Mouse (Mus musculus) heart, adult 9 months (tissue): ENCODE measurements around the gene Fzr1.

Experiments used
- DNase-seq, 2 experiments: peaks; one replicate each; pipeline ENCODE4 v3.0.0; 2022; ENCODE audit warnings: low spot score in 2 of 2

Gene Fzr1

GRCm38 (mm10) chr10:81402227-81402765, 24.0 kb upstream of the Fzr1 start:
- DNase-seq = no peak

- DNase-seq = peak; percentile 85 to 87
Observed at GRCm38 (mm10) chr10:81401521-81402226, 23.4 kb upstream of the Fzr1 start.

- no peak for DNase-seq
Observed at GRCm38 (mm10) chr10:81401205-81401520, 22.8 kb upstream of the Fzr1 start.

- no peak for DNase-seq
Observed at GRCm38 (mm10) chr10:81400371-81401204, 22.3 kb upstream of the Fzr1 start.

- DNase-seq = no peak
Observed at GRCm38 (mm10) chr10:81399798-81400308, 21.5 kb upstream of the Fzr1 start.

DNA sequence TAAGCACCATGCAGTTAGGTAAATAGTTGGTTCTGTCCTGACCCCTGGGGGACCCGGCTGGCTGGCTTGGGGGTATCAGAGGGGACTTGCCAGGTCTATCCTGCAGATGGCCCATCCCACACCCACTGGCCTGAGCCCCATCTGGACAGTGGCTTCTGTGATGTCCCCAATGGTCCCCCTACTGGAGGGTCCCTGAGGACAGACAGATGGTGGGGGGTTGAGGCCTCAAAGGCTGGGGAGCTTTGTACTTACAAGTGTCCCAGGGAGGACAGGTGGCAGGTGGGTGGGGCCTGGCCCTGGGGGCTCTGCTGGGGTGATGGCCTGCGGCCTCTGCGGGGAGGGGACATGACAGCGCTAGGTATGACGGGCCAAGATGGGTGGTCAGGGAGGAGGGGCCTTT, 21.0 kb upstream of the Fzr1 start:
- DNase-seq = no peak

DNA sequence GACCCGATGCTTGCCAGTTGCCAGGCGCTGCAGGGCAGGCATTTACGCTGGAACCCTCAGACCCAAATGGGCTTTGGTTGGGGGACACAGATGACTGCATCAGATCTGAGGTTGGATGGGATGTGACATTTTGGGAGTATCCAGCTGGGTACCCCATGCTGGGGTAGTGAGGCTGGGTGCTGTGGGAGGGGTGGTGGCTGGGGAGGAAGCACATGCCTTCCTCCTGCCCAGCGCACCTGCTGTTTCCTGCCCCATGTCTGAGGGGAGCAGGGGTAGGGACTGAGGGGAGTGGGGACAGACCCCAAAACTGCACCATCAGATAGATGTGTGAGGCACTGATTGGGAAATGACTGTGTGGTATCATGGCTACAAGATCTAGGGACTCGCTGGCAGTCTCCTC, 18.4 kb upstream of the Fzr1 start:
- no peak for DNase-seq

DNA sequence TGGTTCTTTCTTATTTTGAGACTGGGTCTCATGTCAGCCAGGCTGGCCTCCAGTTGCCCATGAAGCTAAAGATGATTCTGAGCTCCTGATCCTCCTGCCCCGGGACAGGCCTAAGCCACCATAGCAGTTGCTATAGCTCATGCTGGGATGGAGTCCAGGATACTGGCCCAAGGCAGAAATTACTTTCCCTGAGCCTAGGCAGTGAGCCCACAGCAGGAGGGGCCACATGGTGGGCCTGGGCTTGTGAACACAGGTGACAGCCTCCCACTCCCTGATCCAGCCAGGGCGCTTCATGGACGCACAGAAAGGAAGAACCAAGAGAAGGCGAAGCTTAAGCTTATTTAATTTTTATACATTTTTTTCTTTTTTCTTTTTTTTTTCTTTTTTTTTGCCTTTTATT, 17.5 kb upstream of the Fzr1 start:
- no peak for DNase-seq

DNA sequence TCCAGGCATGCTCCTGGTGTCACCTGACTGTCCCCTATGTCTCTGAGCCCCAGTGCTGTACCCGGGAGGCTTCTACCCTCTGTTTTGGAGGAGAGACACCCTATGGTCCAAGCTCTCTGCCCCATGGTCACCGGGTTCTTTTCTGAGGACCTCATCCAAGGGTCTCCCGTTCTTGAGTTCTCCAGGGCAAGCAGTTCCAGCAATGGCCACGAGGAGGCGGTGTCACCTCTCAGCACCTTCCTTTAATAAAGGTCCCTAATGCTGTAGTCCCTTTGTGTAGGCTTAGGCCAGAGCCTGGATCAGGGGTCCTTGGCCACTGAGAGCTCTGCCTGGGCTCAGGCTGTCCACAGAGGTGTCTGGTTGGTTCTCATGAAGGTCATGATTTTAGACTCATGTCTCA, 16.8 kb upstream of the Fzr1 start:
- no peak for DNase-seq

- no peak for DNase-seq
Observed at GRCm38 (mm10) chr10:81393456-81394063, 15.2 kb upstream of the Fzr1 start.

- no peak for DNase-seq
Observed at GRCm38 (mm10) chr10:81392781-81393185, 14.5 kb upstream of the Fzr1 start, which contains the start of gene Smim24. Gene Smim24, plus strand, starts transcription at chr10:81393051.

- no peak for DNase-seq
Observed at GRCm38 (mm10) chr10:81392270-81392669, 14.0 kb upstream of the Fzr1 start.

DNA sequence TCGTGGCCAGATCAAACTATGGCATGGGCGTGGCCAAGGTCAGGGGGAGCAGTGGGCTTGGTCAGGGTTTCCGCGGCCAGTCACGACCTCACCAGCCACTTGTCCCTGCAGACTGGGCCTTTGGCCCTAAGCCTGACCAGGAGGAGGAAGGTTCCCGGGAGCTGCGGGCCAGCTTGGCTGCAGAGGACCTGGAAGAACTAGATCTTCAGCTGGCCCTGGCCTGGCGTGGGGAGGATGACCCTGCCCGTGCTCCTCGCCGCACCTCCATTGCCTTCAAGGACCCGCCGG, 12.3 kb upstream of the Fzr1 start:
- no peak for DNase-seq

DNA sequence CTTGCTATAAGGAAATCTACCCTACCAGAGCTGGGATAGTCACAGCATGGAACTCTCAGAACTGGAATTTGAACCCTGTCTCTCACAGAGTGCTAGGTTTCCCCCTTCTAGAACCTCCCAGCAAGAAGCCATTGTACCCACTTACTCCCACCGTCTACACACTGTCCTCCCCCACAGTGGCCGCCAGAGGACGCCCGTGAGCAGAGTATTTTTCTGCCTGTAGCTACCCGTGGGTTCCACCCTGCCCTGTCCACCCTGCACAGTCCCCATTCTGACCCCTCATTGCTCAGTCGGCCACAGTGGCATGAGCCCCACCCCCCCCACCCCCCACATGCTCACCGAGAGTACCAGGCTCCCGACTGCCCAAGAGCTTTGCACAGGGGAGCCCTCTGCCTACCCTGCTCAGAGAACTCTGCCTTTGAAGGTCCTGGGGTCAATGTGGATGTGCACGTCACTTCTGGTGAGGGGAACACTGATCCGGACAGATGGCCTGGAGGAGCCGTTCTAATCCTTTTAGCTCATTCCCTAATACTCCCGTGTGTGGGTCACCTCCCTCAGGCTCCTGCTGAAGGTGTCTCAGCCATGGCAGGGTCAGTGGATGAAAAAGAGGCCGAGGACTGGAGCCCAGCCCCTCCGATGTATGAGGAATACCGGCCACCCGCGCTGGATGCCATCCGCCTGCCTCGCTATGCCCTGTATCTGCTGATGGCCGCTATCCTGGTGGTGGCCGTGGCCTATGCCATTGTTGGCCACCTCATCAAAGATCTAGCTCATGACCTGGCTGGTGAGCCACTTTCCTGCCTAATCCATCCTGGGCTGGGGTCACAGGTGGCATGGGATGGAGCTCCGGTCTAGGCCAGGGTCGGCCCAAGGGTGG, 11.7 kb upstream of the Fzr1 start:
- peak in 1 of 2 experiments; percentile 59 for DNase-seq

- DNase-seq = no peak
Observed at GRCm38 (mm10) chr10:81389373-81389772, 11.1 kb upstream of the Fzr1 start.

GRCm38 (mm10) chr10:81388505-81389055, 10.3 kb upstream of the Fzr1 start, which contains the start of gene Gm48552:
Gene Gm48552, plus strand, starts transcription at chr10:81389005.
- no peak for DNase-seq

DNA sequence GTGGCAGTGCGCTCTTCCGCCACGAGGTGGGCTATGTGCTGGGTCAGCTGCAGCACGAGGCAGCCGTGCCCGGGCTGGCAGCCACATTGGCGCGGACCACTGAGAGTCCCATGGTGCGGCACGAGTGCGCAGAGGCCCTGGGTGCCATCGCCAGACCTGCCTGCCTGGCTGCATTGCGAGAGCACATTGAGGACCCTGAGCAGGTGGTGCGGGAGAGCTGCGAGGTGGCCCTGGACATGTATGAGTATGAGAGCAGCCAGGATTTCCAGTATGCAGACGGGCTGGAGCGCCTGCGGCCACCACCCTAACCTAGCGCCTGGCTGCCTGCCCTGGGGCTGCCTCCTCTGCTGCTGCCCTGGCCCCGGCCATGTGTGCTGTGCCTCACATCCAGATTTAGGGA, 9.4 kb upstream of the Fzr1 start:
- DNase-seq = no peak

DNA sequence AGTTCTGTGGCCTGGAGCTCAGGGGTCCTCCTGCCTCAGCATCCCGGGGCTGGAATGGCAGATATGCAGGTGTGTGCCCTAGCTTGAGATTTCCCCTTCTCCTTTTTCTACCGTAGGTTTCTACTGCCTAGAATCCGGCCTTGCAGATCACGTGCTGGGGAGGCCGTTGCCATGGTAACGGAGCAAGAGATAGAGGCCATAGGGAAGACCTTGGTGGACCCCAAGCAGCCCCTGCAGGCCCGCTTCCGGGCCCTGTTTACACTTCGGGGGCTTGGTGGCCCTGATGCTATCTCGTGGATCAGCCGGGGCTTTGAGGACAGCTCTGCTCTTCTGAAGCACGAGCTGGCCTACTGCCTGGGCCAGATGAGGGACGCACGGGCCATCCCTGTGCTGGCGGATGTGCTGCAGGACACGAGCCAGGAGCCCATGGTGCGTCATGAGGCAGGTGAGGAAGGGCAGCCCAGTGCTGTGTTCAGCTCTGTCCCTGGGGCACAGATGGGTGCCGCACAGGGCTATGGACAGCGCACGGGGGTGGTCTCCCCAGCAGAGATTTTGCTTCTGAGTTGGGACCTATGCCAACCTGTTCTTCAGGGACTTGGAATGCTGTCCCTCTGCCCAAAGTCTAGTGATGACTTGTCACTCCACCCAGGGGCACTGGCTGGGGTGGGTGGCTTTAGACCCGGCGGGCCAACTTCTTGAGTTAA, 7.4 kb upstream of the Fzr1 start:
- no peak for DNase-seq

GRCm38 (mm10) chr10:81384605-81384982, 6.3 kb upstream of the Fzr1 start:
- no peak for DNase-seq

- DNase-seq = peak; percentile 99 to 100
Observed at GRCm38 (mm10) chr10:81383802-81384604, 5.7 kb upstream of the Fzr1 start, which contains the start of the genes Dohh and Gm48551. Gene Dohh, plus strand, starts transcription at chr10:81384428. Gene Gm48551, plus strand, starts transcription at chr10:81384466.
